Mouse (Mus musculus): ENCODE data around the gene Slc44a1.

The Slc44a1 gene

DNA sequence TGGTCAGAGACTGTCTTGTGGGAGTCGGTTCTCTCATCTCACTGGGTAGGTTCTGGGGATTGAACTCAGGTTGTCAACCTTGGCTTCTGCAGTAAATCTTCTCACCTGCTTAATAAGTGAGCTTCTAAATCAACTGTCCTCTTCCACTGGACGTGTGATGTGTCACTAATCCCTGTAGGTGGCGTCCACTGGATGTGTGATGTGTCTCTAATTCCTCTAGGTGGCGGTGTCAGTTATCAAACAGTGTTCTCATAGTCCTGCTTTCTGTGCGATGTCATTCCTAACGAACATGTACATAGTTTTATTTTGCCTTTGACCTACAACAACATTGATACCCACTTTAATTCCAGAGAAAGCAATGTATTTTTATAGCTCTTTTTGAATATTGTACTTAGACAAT lies 160.2 kb downstream of the Slc44a1 start:
- no peak for DNase-seq (ENCODE audit: low spot score in 2 of 2)

DNA sequence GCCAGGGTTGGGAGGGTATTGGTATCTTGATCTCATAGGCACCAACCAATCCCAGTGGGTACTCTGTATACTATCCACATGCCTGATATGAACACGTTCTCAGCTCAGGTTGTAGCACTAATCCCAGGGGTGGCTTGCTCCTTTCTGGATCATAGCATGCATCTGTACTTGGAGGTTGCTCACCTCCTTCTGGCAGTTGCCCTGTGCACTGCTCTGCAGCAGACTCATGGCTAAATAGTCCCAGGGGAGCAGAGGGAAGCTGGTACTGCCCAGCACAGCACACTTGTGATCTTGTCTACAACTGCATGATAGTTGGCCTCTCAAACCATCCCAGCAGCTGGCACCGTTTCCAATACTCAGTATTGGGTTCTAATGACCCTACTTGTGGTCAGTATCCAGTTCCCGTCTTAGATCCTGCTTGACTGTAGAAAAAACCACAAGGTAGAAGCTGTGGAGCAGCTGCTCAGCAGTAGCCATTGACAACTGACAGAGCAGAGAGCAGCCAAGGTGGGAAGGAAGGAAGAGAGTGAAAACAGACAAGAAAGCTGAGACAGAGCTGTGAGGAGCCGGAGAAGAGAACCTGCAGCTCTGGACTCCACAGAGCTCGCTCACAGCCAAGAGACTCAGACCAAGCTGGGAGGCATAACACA lies 174.5 kb downstream of the Slc44a1 start:
- no peak for DNase-seq (ENCODE audit: low spot score in 2 of 2)

DNA sequence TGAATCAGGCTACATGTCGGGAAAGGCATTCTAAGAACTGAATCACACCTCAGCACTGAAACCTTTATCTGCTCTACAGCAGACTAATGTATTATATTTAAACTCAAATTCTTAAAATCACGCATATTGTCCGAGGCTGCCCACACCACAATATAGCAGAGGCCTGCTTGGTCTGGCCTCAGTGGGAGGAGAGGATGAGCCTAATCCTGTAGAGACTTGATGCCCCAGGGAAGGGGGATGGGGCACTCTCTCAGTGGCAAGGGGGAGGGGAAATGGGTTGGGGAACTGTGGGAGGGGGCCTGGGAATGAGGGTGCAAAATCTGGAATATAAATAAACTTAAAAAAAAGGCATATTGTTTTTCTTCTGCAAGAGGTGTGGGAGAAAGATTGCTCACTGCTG lies 177.8 kb downstream of the Slc44a1 start:
- DNase-seq (ENCODE audit: low spot score in 2 of 2), result no peak

DNA sequence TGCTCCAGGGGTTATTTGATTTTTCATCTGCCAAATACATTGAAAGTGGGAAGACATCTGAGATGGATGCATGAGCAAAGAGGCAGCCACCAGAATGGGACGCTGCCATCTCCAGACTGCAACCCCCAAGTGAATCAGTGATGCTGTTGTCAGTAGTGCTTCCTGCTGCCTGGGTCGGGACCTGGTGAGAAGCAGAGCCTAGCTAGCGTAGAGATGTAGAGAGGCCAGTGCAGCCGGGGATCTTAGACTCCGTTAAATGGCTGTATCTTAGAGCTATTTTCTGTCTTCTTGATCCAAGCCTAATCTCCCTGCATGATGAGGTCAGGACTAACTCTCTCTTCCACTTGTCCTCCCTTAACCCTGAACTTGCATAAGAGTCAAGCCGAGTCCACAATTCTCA lies 179.9 kb downstream of the Slc44a1 start:
- no peak for DNase-seq (ENCODE audit: low spot score in 2 of 2)

DNA sequence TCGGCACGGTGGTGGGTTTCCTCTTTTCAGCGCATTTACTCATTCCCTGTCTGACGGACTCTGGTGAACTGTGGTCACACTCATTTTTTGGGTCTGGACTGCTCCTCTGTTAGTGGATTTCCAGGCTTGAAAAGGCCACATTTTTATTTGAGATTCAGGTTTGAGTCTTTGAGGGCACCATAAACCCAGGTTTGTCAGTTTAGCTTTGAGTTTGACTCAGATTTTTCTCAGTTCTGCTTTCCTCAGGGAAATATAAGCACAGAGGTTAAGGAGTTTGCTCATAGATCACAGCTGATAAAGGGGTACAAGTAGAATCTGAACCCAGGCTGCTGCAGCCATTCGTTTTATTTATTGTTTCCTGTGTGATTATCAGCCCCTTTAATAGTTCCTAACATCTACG lies 180.9 kb downstream of the Slc44a1 start:
- DNase-seq (ENCODE audit: low spot score in 2 of 2), result no peak

DNA sequence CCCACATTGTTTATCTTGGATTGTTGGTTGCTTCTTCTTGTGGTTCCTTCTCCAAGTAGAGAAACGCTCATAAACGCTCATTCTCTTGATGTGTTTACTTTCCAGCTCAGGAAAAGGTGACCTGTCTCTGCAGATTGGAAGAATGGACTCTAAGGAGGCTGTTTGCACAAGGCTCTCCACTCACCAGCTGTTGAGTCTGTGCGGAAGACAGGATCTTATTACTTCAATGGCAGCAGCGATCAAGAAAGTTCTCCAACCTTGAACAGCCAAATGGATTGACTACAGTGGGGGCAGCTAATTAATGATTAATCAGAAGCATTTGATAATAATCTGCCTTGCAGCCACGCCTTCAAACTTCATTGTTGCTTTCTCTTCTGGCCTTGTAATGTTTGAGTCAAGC lies 181.3 kb downstream of the Slc44a1 start:
- DNase-seq (ENCODE audit: low spot score in 2 of 2), result no peak

DNA sequence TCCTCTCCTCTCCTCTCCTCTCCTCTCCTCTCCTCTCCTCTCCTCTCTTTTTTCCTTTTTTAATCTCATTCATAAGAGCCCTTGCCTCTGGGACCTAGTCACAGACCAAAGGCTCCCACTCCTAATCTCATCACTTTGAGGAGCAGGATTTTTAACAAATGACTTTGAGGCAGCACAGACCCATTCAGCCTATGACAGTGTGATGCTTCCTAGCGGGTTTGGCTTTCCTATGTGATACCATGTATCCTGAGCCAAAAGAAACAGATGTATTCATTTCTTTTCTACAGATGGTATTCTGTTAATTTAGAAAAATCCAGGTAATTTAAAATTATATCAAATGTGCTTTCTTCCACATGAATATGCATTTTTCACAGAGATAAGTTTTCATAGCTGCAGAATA lies 183.5 kb downstream of the Slc44a1 start:
- DNase-seq (ENCODE audit: low spot score in 2 of 2), result no peak

DNA sequence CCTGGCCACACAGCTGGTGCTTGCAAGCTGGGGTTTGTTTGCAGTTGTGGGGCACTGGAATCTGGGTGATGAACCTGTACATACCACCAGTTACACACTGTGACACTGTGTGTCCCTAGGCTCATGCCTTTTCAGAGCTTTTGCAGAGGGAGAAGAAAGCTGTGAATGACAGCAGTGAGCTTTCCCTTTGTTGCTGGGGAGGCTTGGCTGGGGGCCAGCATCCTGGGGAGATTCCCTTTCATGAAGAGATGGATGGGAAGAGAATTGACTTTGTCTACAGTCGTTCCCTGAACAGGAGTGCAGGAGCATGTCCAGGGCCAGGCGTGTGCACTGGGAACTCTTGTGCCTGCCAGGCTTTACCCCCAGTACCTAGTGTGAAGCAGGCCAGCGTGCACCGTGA lies 184.6 kb downstream of the Slc44a1 start:
- no peak for DNase-seq (ENCODE audit: low spot score in 2 of 2)

DNA sequence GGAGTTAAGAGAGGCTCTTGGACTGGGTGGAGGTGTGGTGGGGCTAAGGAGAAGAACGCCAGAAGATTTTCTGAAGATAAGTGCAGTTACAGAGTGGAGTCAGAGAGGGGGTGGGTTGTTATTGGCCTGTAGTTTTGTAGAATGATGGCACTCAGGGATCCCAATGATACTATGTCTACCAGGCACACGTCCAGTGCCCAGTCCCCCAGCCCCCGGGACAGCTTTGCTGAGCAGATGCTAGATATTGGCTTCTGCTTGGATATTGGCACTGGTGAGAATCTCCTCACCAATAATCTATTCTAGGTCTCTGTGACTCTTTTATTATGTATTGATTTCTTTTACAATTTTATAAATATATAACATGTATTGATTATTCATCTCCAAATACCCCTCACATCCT lies 185.1 kb downstream of the Slc44a1 start:
- no peak for DNase-seq (ENCODE audit: low spot score in 2 of 2)

DNA sequence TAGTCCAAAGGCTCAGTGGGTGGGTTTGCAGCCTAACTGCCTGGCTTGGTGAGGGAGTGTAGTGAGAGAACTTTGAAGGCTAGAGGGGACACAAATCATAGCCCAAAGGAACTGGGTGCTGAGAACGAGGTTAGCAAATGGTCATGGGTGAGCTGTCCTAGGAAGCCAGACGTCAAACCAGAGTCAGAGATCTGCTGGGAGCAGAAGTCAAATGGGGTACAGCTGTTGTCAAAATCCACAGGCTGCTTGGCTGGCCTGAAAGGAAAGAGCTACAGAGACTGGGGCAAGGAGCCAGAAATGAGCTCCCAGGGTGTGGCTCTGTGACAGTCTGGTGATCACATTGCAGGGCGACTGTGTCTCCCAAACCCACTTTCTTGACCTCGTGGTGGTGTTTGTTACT lies 188.7 kb downstream of the Slc44a1 start:
- DNase-seq (ENCODE audit: low spot score in 2 of 2), result no peak

DNA sequence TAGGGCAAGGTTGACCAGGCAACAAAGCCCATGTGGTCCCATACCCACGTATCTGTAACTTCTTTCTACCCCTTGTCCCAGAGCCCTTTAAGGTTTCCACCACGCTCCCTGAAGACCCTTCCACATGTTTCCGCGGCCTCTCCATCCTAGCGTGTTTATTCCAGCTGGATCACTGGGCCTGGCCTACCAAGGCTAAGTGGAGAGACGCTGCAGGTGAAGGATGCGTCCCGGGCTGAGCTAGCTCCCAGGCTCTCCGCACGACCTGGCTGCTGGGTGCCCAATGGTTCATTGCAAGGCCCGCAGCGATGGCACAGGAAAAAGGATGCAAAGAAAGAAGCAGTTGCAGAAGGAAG lies 190.7 kb downstream of the Slc44a1 start:
- DNase-seq (ENCODE audit: low spot score in 2 of 2), result no peak

DNA sequence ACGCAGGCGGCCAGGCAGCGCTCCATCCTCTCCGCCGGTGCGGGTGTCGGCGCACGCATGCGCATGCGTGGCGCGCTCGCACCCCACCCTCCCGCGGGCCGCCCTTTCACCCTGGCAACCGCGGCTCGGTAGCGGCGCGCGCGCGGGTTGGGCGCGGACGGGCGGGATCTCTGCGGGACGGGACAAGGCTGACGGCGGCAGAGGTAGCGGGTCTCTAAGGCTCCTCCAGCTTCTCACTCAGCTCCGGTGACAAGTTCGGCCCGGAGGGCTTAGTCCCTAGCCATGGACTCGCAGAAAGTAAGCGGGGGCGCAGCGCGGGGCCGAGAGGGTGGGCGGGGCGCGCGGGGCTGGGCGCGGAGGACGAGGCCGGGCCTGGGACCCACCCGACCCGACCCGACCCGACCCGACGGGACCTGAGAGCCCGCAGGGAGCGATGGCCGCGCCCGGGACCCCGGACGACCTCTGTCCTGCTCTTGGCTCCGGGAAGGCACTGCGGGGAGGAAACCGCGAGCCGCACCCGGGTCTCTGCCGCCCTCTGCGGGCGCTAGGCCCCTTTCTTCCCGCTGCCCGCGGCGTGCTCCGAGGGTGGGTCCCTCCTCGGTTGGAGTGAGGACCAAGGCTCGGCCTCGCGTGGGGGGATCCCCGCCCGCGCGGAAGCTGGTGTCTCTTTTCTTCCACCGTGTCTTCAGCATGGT lies 191.2 kb downstream of the Slc44a1 start, which contains the start of gene Fsd1l:
TSS of gene Fsd1l (plus strand) at position 156 of the 695 bp plus-strand sequence.
- peak; percentile 62 to 71 for DNase-seq (ENCODE audit: low spot score in 2 of 2)

DNA sequence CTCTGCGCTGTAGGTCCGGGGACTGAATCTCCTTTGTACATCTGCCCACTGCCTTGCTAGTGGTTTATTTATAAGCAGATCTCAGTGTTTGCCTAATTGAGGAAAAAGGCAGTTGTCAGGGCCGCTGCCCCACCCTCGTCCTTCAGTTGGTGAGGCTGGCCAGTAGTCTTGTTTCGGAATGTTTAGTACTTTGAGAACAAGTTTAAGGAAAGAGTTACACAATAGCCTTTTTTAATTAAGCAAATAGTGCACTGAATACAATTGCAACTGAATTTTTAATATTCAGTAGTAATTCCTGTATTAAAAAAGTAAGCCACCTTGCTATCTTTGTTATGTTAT lies 191.8 kb downstream of the Slc44a1 start:
- no peak for DNase-seq (ENCODE audit: low spot score in 2 of 2)

DNA sequence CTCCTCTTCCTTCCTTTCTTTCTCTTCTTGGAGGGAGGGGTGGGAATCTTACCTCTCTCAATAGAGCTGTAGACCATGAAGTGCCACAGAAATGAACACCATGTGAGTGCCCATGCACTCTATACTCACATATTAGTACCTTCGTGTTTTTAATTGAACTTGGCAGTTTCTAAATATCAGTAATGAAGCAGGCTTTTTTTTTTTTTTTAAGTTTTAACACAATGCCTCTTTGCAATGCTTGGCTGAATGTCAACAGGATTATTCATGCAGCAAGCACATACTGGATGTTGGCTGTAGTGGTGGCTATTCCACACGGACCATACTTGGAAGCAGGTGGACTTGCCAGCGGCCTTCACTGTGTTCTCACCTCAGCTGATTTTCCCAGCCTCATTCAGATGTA lies 195.1 kb downstream of the Slc44a1 start:
- no peak for DNase-seq (ENCODE audit: low spot score in 2 of 2)

DNA sequence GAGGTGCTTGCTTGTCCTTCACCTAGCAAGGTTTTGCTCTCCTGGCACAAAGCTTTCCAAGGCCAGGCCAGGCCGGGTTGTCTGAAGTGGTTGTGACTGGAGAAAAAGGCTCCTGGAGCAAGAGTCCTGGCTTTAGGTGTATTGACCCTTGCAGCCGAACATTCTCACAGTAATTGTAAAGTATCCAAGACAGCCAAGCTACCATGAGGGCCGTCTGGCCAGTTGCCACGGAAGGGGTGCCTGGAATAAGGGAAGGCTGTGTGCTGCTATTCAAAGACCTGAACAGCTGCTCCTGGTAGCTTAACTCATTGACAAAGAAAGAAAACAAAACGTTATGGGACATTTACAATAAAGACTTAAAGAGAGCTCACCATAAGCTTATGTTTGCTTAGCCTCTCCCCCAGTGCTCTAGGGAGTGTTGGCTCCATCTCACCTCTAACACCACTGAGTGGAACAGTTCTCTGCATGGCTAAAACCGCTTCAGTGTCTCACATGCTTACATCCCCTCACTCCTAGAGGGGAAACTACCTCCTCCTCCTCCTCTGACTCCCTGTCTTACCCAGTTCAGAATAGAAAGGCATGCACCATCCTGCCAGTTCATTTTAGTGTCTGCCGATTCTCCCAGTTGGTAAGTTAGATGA lies 197.2 kb downstream of the Slc44a1 start:
- DNase-seq (ENCODE audit: low spot score in 2 of 2), result no peak

DNA sequence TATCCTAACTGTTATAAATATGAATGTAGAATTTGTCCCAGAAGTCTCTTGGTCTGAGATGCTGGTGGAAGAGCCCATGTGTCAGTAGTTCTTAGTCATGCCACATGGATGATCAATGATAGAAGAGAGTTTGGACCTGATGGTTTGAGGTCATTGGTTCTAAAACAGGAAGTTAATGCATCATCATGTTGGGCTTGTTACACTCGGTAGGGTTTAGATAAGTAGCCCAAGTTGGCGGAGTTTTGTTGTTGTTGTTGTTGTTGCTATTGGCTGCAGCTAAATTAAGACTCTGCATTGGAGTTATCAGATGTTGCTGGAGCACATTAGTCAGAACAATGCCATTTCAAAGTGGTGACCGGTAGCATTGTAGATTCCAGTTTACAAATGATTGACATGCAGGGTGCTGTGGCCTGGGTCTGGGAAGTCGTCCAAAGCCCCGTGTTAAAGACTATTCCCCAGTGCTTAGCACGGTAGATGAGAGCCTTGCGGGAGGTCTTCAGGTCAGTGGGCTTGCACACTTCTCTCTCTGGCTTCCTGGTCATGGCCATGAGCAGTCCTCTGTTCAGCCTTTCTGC lies 198.4 kb downstream of the Slc44a1 start:
- no peak for DNase-seq (ENCODE audit: low spot score in 2 of 2)

DNA sequence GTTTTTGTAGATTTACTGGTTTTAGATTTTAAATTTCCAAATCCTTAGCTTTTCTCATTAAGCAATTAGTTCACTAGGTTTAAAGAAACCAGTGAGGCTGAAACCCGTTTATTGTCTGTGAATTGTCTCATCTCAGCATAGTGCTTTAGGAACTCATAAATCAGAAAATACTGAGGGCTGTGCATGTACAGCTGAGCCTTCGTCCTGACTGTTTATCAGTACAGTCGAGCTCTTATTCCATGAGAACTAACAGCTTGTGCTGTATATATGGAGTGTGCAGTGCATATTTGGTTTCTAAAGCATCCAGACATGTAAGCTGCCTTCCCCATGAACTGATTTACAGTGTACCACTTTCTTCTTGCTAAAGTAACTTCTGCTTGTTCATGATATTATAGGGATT lies 217.8 kb downstream of the Slc44a1 start:
- DNase-seq (ENCODE audit: low spot score in 2 of 2), result no peak

DNA sequence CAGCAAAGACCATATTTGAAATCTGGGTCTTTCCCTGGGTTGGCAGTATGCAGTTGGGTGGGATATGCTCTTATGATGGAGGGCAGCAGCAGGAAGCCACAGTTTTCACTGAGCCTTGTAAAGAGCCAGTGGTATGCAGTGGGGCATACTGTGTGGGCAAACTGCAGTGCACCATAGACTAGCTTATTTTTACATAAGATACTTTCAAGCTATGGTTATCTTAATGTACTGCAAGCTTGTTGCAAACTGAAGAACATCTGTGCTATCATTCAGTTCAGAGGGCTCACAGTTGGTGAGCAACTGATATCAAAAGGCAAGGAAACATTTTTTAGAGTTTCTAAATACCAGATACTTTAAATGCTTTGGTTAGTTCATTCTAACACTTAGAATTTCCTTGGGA lies 220.5 kb downstream of the Slc44a1 start:
- DNase-seq (ENCODE audit: low spot score in 2 of 2), result no peak
